Mouse (Mus musculus): ENCODE results near the gene Ephb1.

DNA sequence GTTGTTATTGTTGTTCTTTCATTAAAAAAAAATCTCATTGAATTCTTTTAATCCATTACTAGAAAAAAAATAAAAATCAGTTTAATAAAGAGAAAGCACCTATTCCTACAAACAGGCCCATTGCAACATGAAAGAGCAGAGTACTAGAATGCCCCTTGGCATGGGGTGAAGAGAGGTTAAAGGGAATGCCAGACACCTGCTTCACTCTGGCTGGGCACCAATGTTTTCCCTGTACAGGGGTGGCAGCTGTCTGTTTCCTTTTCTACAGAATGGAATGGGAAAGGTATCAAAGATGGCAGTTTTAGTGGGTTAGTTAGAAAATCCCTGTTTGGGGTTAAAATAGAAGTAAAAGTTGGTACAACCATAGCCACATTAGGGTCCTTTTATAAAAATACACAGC, 224.0 kb downstream of the Ephb1 start:
- TF ChIP-seq CTCF (IDR thresholded peaks at IDR 0.05; ENCODE audit: insufficient read depth, low read depth, low read length) (no peak), POLR2A (IDR thresholded peaks at IDR 0.05; ENCODE audit: insufficient read depth, low read depth, low read length) (no peak)

Measured in olfactory bulb, adult 2 months (tissue).